Mouse (Mus musculus) adrenal gland, adult 8-10 months (tissue): Measurements from ENCODE around the gene Grin2d. TPM values are rescaled to one million over a fixed set of nuclear protein-coding genes. Genes with fewer than 3 reads are reported as not detected.

Experiments used
- DNase-seq: peaks from one replicate; pipeline ENCODE4 v3.0.0; 2022
- total RNA-seq, 4 experiments: library from RNA; stranded (reverse); gene quantifications; 2 replicates each; pipeline ENCODE4 v1.2.4; 2022

Gene Grin2d
- total RNA-seq, 4 experiments from 2014 or later, result 0.78 to 1.4 (median 1.2) TPM

DNA sequence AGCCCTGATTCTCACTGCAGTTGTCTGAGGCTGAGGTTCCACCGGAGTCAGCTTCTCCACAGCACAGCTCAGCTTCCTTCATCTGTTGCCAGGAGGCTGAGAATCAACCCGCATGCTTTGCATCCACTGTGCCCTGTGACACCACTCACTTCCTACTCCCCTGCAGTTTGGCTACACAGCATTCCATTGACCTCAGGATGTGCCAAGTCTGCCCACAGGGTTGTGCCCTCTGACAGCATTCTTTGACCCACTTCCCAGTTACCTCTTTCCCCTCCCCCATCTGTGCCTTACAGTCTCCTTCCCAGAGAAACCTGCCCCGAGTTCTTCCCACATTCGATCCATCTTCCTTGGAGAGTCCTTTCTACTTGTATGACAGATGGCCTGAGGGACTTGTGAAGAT lies 95.9 kb downstream of the Grin2d start:
- DNase-seq, result no peak

Other genes with a start within 250 kb of the Grin2d start
- gene Mamstr, start 238.4 kb downstream of the Grin2d start, total RNA-seq, result 10 to 100 TPM in 1 of 4 experiments, 1 to 10 TPM in 3; 2.4 to 14.9 (median 3.6) TPM
- gene Fut2, start 212.0 kb downstream of the Grin2d start, total RNA-seq, result under 1 TPM in 2 of 4 experiments, not detected in 2; 0.11 to 0.18 TPM
- gene Ntn5, start 194.4 kb downstream of the Grin2d start, total RNA-seq, result under 1 TPM in 3 of 4 experiments, not detected in 1; 0.21 to 0.68 (median 0.32) TPM
- gene Sec1, start 184.0 kb downstream of the Grin2d start, total RNA-seq, result under 1 TPM; 0.15 to 0.59 (median 0.30) TPM
- gene Car11, start 178.5 kb downstream of the Grin2d start, total RNA-seq, result 10 to 100 TPM; 11.5 to 28.2 (median 18.9) TPM
- 100 to 1,000 TPM; 254 to 411 (median 333) TPM for gene Dbp, start 173.3 kb downstream of the Grin2d start, total RNA-seq
- gene Rpl18, start 162.9 kb downstream of the Grin2d start, total RNA-seq, result 1,000 to 10,000 TPM; 1,011 to 1,224 (median 1,104) TPM
- gene Sphk2, start 160.4 kb downstream of the Grin2d start, total RNA-seq, result 10 to 100 TPM; 36.9 to 40.2 (median 39.3) TPM
- gene Fam83e, start 157.2 kb downstream of the Grin2d start, total RNA-seq, result 1 to 10 TPM in 1 of 4 experiments, under 1 TPM in 3; 0.29 to 2.1 (median 0.66) TPM
- not detected for gene Spaca4, start 152.6 kb downstream of the Grin2d start, total RNA-seq
- gene Lmtk3, start 94.6 kb downstream of the Grin2d start, total RNA-seq, result 10 to 100 TPM in 3 of 4 experiments, 1 to 10 TPM in 1; 8.9 to 24.9 (median 15.5) TPM
- gene Sult2b1, start 93.7 kb downstream of the Grin2d start, total RNA-seq, result 1 to 10 TPM in 2 of 4 experiments, under 1 TPM in 2; 0.52 to 4.5 (median 1.8) TPM
- 100 to 1,000 TPM; 112 to 140 (median 122) TPM for gene Cyth2, start 63.8 kb downstream of the Grin2d start, total RNA-seq
- under 1 TPM; 0.17 to 0.65 (median 0.36) TPM for gene Kcnj14, start 53.6 kb downstream of the Grin2d start, total RNA-seq
- gene Grwd1, start 47.4 kb downstream of the Grin2d start, total RNA-seq, result 10 to 100 TPM; 24.8 to 31.5 (median 30.0) TPM
- 100 to 1,000 TPM; 127 to 158 (median 151) TPM for gene Kdelr1, start 5.6 kb downstream of the Grin2d start, total RNA-seq
- under 1 TPM in 1 of 4 experiments, not detected in 3; 0.78 TPM for gene Syngr4, start 18.3 kb upstream of the Grin2d start, total RNA-seq
- gene Tmem143, start 18.6 kb upstream of the Grin2d start, total RNA-seq, result 10 to 100 TPM; 36.3 to 60.3 (median 52.9) TPM
- gene Emp3, start 43.0 kb upstream of the Grin2d start, total RNA-seq, result 100 to 1,000 TPM; 302 to 612 (median 463) TPM
- gene Ccdc114, start 45.7 kb upstream of the Grin2d start, total RNA-seq, result 10 to 100 TPM; 17.8 to 92.8 (median 47.9) TPM
- under 1 TPM; 0.08 to 0.31 (median 0.15) TPM for gene Abcc6, start 151.9 kb upstream of the Grin2d start, total RNA-seq
- 10 to 100 TPM; 60.6 to 73.0 (median 69.1) TPM for gene Nomo1, start 155.3 kb upstream of the Grin2d start, total RNA-seq
- gene Kcnj11, start 222.4 kb upstream of the Grin2d start, total RNA-seq, result 1 to 10 TPM; 1.1 to 2.7 (median 1.3) TPM